Mouse (Mus musculus) mature B cell (primary cell): Measurements from ENCODE around the gene Spout1.

Experiments
- in situ Hi-C: fragments of 300-500 bp; cut with MboI; formaldehyde crosslinking; loops from 2 replicates; pipeline ENCODE4 v1.14.3; 2019

Spout1 gene

GRCm38 (mm10) chr2:30130156-30130555 lies 48.1 kb downstream of the Spout1 start:
- in situ Hi-C loops, result no loop called here

- in situ Hi-C loops, result no loop called here
Observed at GRCm38 (mm10) chr2:30128789-30129188, 49.5 kb downstream of the Spout1 start.

GRCm38 (mm10) chr2:30124472-30125274 lies 53.6 kb downstream of the Spout1 start, which contains the start of gene Zer1:
Gene Zer1, minus strand, starts transcription at chr2:30124585.
- in situ Hi-C loops, result no loop called here

- in situ Hi-C loops, result no loop called here
Observed at GRCm38 (mm10) chr2:30123729-30124471, 54.4 kb downstream of the Spout1 start.
